Mouse (Mus musculus): ENCODE data around the gene Mrgprf. TPM values are rescaled to one million over a fixed set of nuclear protein-coding genes. Genes with fewer than 3 reads are reported as not detected.

Mrgprf gene
- polyA plus RNA-seq (2015; fragmentation: Nextera tagmentation; extraction: Ambion mirVana) = 3.6 and 5.3 TPM in 2 replicates

- Histone ChIP-seq H3K36me3 (ENCODE audit: control insufficient read depth, insufficient read depth, low read length) (no peaks in the 10 kb centered on the region), H3K27ac (ENCODE audit: low read depth, low read length) (no peak within 1 kb of the TSS), H3K9ac (ENCODE audit: low read depth, low read length) (no peak within 1 kb of the TSS), H3K4me2 (ENCODE audit: low read length) (no peak within 1 kb of the TSS), H3K4me3 (ENCODE audit: low read length) (no peak within 1 kb of the TSS), H3K4me1 (ENCODE audit: control insufficient read depth, insufficient read depth, low read depth, low read length) (peaks cover 4% of the 10 kb centered on the region; the same call in 1 of the 2 replicates), H3K27me3 (replicated peaks; ENCODE audit: control insufficient read depth, insufficient read depth, low read length) (no peaks in the 10 kb centered on the region), H3K9me3 (ENCODE audit: control insufficient read depth, low read length) (no peaks in the 10 kb centered on the region)
- no peak for ATAC-seq
- WGBS = 35% methylated on average over 13 of the region's 13 CpGs
Measured at GRCm38 (mm10) chr7:145300321-145301007, at the start of gene Mrgprf. Gene Mrgprf, plus strand, starts transcription at chr7:145300828.

GRCm38 (mm10) chr7:145252715-145253476 lies 47.7 kb upstream of the Mrgprf start:
- Histone ChIP-seq H3K27ac (ENCODE audit: low read depth, low read length) (no peak overlapping the region), H3K9ac (ENCODE audit: low read depth, low read length) (no peak overlapping the region), H3K4me3 (ENCODE audit: low read length) (no peak overlapping the region), H3K36me3 (ENCODE audit: control insufficient read depth, insufficient read depth, low read length) (no peaks in the 10 kb centered on the region), H3K4me2 (ENCODE audit: low read length) (no peak overlapping the region), H3K4me1 (ENCODE audit: control insufficient read depth, insufficient read depth, low read depth, low read length) (no peaks in the 10 kb centered on the region), H3K9me3 (ENCODE audit: control insufficient read depth, low read length) (no peaks in the 10 kb centered on the region), H3K27me3 (replicated peaks; ENCODE audit: control insufficient read depth, insufficient read depth, low read length) (no peaks in the 10 kb centered on the region)
- 27% methylated on average over 8 of the region's 8 CpGs for WGBS
- peak; percentile 83 for ATAC-seq

- no peak overlapping the region for H3K4me3 ChIP-seq (ENCODE audit: low read length)
- no peak for ATAC-seq
- H3K36me3 ChIP-seq (ENCODE audit: control insufficient read depth, insufficient read depth, low read length) = no peaks in the 10 kb centered on the region
- no peaks in the 10 kb centered on the region for H3K27me3 ChIP-seq (replicated peaks; ENCODE audit: control insufficient read depth, insufficient read depth, low read length)
- no peaks in the 10 kb centered on the region for H3K4me1 ChIP-seq (ENCODE audit: control insufficient read depth, insufficient read depth, low read depth, low read length)
- 68% methylated on average over 3 of the region's 3 CpGs for WGBS
- H3K27ac ChIP-seq (ENCODE audit: low read depth, low read length) = no peak overlapping the region
- H3K4me2 ChIP-seq (ENCODE audit: low read length) = no peak overlapping the region
- no peak overlapping the region for H3K9ac ChIP-seq (ENCODE audit: low read depth, low read length)
- H3K9me3 ChIP-seq (ENCODE audit: control insufficient read depth, low read length) = no peaks in the 10 kb centered on the region
Measured at GRCm38 (mm10) chr7:145253986-145254630, 46.5 kb upstream of the Mrgprf start.

- Histone ChIP-seq H3K9ac (ENCODE audit: low read depth, low read length) (no peak overlapping the region), H3K27me3 (replicated peaks; ENCODE audit: control insufficient read depth, insufficient read depth, low read length) (no peaks in the 10 kb centered on the region), H3K4me3 (ENCODE audit: low read length) (no peak overlapping the region), H3K27ac (ENCODE audit: low read depth, low read length) (no peak overlapping the region), H3K4me1 (ENCODE audit: control insufficient read depth, insufficient read depth, low read depth, low read length) (no peaks in the 10 kb centered on the region), H3K4me2 (ENCODE audit: low read length) (no peak overlapping the region), H3K9me3 (ENCODE audit: control insufficient read depth, low read length) (no peaks in the 10 kb centered on the region), H3K36me3 (ENCODE audit: control insufficient read depth, insufficient read depth, low read length) (no peaks in the 10 kb centered on the region)
- 71% methylated on average over 1 of the region's 1 CpGs for WGBS
- ATAC-seq = no peak
Measured at GRCm38 (mm10) chr7:145256092-145256491, 44.5 kb upstream of the Mrgprf start.

GRCm38 (mm10) chr7:145264202-145264601 lies 36.4 kb upstream of the Mrgprf start:
- no peaks in the 10 kb centered on the region for H3K9me3 ChIP-seq (ENCODE audit: control insufficient read depth, low read length)
- H3K9ac ChIP-seq (ENCODE audit: low read depth, low read length) = no peak overlapping the region
- H3K4me3 ChIP-seq (ENCODE audit: low read length) = no peak overlapping the region
- no peaks in the 10 kb centered on the region for H3K27me3 ChIP-seq (replicated peaks; ENCODE audit: control insufficient read depth, insufficient read depth, low read length)
- no peak for ATAC-seq
- no peaks in the 10 kb centered on the region for H3K4me1 ChIP-seq (ENCODE audit: control insufficient read depth, insufficient read depth, low read depth, low read length)
- no peak overlapping the region for H3K4me2 ChIP-seq (ENCODE audit: low read length)
- whole genome bisulfite sequencing = 87% methylated on average over 9 of the region's 9 CpGs
- H3K27ac ChIP-seq (ENCODE audit: low read depth, low read length) = no peak overlapping the region
- H3K36me3 ChIP-seq (ENCODE audit: control insufficient read depth, insufficient read depth, low read length) = no peaks in the 10 kb centered on the region

GRCm38 (mm10) chr7:145266011-145266410 lies 34.6 kb upstream of the Mrgprf start:
- WGBS = 94% methylated on average over 2 of the region's 2 CpGs
- Histone ChIP-seq H3K9me3 (ENCODE audit: control insufficient read depth, low read length) (no peaks in the 10 kb centered on the region), H3K4me1 (ENCODE audit: control insufficient read depth, insufficient read depth, low read depth, low read length) (no peaks in the 10 kb centered on the region), H3K4me2 (ENCODE audit: low read length) (no peak overlapping the region), H3K27me3 (replicated peaks; ENCODE audit: control insufficient read depth, insufficient read depth, low read length) (no peaks in the 10 kb centered on the region), H3K36me3 (ENCODE audit: control insufficient read depth, insufficient read depth, low read length) (no peaks in the 10 kb centered on the region), H3K9ac (ENCODE audit: low read depth, low read length) (no peak overlapping the region), H3K4me3 (ENCODE audit: low read length) (no peak overlapping the region), H3K27ac (ENCODE audit: low read depth, low read length) (no peak overlapping the region)
- ATAC-seq = no peak

GRCm38 (mm10) chr7:145268890-145269289 lies 31.7 kb upstream of the Mrgprf start:
- H3K9ac ChIP-seq (ENCODE audit: low read depth, low read length) = no peak overlapping the region
- no peaks in the 10 kb centered on the region for H3K4me1 ChIP-seq (ENCODE audit: control insufficient read depth, insufficient read depth, low read depth, low read length)
- H3K27me3 ChIP-seq (replicated peaks; ENCODE audit: control insufficient read depth, insufficient read depth, low read length) = no peaks in the 10 kb centered on the region
- H3K9me3 ChIP-seq (ENCODE audit: control insufficient read depth, low read length) = no peaks in the 10 kb centered on the region
- no peak overlapping the region for H3K4me3 ChIP-seq (ENCODE audit: low read length)
- H3K27ac ChIP-seq (ENCODE audit: low read depth, low read length) = no peak overlapping the region
- 95% methylated on average over 7 of the region's 7 CpGs for WGBS
- H3K4me2 ChIP-seq (ENCODE audit: low read length) = no peak overlapping the region
- peaks cover 3% of the 10 kb centered on the region; the same call in 1 of the 2 replicates for H3K36me3 ChIP-seq (ENCODE audit: control insufficient read depth, insufficient read depth, low read length)
- no peak for ATAC-seq

GRCm38 (mm10) chr7:145270955-145271354 lies 29.7 kb upstream of the Mrgprf start:
- Histone ChIP-seq H3K9me3 (ENCODE audit: control insufficient read depth, low read length) (no peaks in the 10 kb centered on the region), H3K36me3 (ENCODE audit: control insufficient read depth, insufficient read depth, low read length) (peaks cover 3% of the 10 kb centered on the region; the same call in 1 of the 2 replicates), H3K4me2 (ENCODE audit: low read length) (no peak overlapping the region), H3K27me3 (replicated peaks; ENCODE audit: control insufficient read depth, insufficient read depth, low read length) (no peaks in the 10 kb centered on the region), H3K9ac (ENCODE audit: low read depth, low read length) (no peak overlapping the region), H3K27ac (ENCODE audit: low read depth, low read length) (no peak overlapping the region), H3K4me3 (ENCODE audit: low read length) (no peak overlapping the region), H3K4me1 (ENCODE audit: control insufficient read depth, insufficient read depth, low read depth, low read length) (no peaks in the 10 kb centered on the region)
- WGBS = 97% methylated on average over 5 of the region's 5 CpGs
- ATAC-seq = no peak

GRCm38 (mm10) chr7:145275488-145275887 lies 25.1 kb upstream of the Mrgprf start:
- H3K36me3 ChIP-seq (ENCODE audit: control insufficient read depth, insufficient read depth, low read length) = peaks cover 3% of the 10 kb centered on the region; the same call in 1 of the 2 replicates
- H3K27me3 ChIP-seq (replicated peaks; ENCODE audit: control insufficient read depth, insufficient read depth, low read length) = no peaks in the 10 kb centered on the region
- 87% methylated on average over 3 of the region's 3 CpGs for WGBS
- H3K27ac ChIP-seq (ENCODE audit: low read depth, low read length) = no peak overlapping the region
- no peak overlapping the region for H3K4me3 ChIP-seq (ENCODE audit: low read length)
- no peak overlapping the region for H3K4me2 ChIP-seq (ENCODE audit: low read length)
- H3K9me3 ChIP-seq (ENCODE audit: control insufficient read depth, low read length) = no peaks in the 10 kb centered on the region
- H3K9ac ChIP-seq (ENCODE audit: low read depth, low read length) = no peak overlapping the region
- ATAC-seq = no peak
- no peaks in the 10 kb centered on the region for H3K4me1 ChIP-seq (ENCODE audit: control insufficient read depth, insufficient read depth, low read depth, low read length)

Measured in hindbrain, embryonic 16.5 days (tissue).